Mouse (Mus musculus) gastrocnemius, postnatal 4 days (tissue): ENCODE measurements around the gene Otog. TPM values are rescaled to one million over a fixed set of nuclear protein-coding genes. Genes with fewer than 3 reads are reported as not detected.

Source experiments
- DNase-seq, 2 experiments: peaks; one replicate each; pipeline ENCODE4 v3.0.0; 2021 to 2022; ENCODE audit warnings: low spot score in 2 of 2, mixed read lengths in 2 of 2
- long read RNA-seq, 2 experiments: library from polyadenylated mRNA; stranded (forward); transcript quantifications; one replicate each; pipeline ENCODE4 v2.0.0; 2021
- total RNA-seq, 2 experiments: library from RNA; stranded (reverse); gene quantifications; 2 replicates each; pipeline ENCODE4 v1.2.3; 2021

The Otog gene
- total RNA-seq: under 1 TPM; 0.21 to 0.34 TPM
- long read RNA-seq, experiment 1: 0 reads
- long read RNA-seq, experiment 2, partial matches to known transcripts: 1 of 1 reads
- long read RNA-seq, experiment 2, other reads (novel, unspliced or antisense): 0 of 1 reads

DNA sequence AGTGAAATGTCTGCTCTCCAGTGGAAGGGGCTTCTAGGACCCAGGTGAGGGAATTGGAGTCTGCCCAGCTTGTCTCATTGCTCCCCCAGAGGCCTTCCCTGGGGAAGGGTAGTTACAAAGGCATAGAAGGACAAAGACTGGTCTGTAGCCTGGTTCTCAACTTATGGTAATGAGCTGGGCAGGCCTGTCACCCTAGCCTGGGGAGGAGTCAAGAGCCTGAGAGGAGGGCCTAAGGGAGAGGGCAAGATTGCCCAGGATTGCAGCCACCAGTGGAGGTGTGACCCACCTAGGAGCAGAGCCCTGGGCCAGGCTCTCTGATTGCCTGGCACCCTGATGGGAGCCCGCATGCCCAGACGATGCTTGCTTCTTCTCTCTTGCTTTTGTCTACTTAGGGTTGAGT is at the start of gene Otog:
Gene Otog, plus strand, starts transcription at position 292 of the 400 bp plus-strand sequence.
- DNase-seq: no peak

DNA sequence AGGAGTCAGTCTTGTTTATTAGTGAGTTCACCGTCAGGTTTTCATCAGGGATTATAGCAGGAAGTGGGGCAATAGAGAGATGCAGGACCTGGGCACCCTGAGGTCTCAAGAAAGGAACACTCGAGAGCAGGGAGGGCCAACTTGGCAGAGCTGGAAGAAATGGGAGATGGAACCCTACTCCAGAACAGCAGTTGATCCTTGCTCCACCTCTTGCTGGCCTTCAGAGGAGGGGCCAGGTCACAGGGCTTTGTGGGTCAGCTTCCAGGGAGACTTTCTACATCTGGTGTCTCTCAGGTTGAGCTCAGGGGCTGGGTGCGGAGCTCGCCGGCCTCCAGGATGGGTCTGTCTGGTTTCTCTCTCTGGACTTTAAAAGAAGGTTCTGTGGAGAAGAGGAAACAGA is 45.4 kb upstream of the Otog start:
- DNase-seq: no peak

GRCm38 (mm10) chr7:46200021-46200420 is 40.8 kb upstream of the Otog start:
- DNase-seq: no peak

DNA sequence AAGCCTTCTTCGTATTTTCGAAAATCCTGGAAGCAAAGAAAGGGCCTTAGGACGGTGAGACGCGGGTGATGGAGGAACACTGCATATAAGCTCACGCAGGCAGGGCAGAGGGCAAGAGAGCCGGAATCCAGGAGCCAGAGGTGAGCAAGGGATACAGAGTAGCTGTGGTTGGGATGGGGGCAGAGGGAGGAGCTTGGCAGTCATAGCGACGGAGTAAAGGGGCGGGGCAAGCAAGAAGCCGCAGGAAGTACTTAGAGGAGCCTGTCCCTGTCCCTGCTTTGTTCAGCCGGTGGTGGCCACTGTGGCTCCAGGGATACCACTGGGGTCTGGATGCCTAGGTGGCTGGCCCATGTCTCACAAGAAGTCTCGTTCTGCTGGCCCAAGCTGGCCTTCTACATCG is 39.1 kb upstream of the Otog start:
- no peak for DNase-seq

- DNase-seq: peak in 1 of 2 experiments; percentile 37
Measured at GRCm38 (mm10) chr7:46204046-46204471, 36.7 kb upstream of the Otog start.

GRCm38 (mm10) chr7:46204775-46205174 is 36.0 kb upstream of the Otog start:
- no peak for DNase-seq

DNA sequence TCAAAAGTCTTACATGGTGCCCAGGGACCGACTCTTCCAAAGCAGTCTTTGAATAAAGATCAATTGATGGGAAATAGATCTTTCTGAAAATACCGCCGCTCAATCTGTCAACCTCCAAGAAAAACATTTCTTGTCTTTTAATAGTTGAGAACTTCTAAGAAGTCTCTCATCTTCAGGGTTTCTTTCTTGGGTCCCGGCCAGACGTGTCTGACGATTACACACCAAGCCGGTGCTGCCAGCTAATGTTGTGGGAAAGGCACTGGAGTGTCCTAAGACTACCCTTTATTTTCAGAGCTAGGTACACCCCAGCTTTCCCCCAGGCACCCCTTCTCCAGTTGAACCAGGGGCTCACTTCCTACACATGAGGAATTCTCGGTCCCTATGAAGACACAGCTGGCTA is 32.7 kb upstream of the Otog start:
- no peak for DNase-seq

- DNase-seq: no peak
Measured at GRCm38 (mm10) chr7:46210276-46210675, 30.5 kb upstream of the Otog start.

DNA sequence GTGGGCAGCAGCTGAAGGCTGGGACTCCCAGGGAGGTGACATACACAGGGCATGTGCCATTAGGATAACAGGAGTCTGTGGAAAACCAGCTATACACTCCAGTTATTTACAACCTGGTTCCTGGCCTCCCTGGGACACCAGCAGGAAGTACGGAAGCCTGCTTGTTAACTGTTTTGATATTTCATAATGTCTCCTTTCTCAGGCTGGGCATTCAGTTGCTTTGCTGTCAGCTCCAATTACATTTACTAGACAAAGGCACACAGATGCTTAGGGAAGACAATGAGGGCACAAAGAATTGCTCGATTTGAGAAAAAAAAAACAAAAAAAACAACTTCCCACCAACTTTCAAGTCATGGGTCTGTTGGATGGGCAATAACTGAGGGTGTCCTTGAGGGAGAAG is 24.3 kb upstream of the Otog start:
- no peak for DNase-seq

- no peak for DNase-seq
Measured at GRCm38 (mm10) chr7:46218415-46218814, 22.4 kb upstream of the Otog start.

DNA sequence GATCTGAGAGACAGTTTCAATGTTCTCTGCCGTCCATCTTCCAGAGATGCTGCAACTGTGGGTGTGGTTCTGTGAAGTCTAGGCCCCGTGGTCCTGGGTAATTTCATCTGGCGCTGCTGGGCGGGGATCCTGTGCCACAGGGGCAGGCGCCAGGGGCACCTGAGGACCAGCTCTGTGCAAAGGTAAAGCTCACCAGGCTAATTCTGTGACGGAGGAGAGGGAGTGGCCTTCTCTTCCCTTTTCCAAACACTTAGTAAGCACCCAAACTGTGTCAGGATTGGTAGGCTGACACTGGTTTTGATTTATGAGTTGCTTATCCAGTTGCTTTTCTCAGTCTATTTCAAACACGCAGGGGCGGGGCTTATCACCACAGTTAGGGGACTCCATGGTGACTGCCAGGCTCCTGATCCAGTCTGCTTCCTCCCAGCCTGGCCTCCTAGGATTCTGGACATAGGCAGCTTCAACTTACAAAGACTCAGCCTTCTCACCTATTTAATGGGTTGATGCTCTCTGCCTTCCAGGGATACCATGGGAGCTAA is 20.1 kb upstream of the Otog start:
- DNase-seq: no peak

DNA sequence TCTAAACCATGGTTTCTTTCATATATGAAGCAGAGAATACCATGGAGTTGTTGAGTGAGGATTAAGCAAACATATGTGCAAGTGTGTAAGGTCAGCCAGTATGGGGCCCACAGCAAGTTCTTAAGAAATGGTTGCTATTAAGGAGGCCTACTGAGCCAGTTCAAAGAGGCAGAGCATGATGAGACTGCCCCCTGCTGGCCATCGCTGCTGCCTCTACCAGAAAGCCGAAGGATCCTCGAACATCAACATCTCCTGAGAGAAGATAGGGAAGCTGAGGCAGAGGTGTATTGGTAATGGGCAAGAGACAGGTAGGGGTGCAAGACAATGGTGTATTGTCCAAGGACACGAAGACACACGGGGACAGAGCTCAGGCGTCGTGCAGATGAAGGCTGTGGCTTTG is 14.5 kb upstream of the Otog start:
- DNase-seq: peak in 1 of 2 experiments; percentile 38

DNA sequence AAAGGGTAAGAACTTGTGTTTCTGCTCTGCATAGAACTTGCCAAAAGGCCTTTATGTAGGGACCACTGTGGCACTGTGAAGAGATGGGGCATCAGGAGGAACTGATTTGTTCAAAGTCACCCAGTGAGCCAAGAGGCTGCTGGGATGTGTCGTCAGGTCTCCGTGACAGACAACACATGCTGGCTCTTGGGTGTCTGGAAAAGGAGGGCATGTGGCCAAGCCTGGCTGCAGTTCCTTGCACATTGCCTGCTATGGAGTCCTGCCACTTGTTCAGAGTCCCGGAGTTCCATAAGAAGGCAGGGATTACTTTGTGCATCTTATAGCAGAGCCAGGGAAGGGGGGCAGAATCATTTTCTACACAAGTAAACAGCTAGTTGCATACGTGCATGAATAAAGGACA is 13.9 kb upstream of the Otog start:
- peak in 1 of 2 experiments; percentile 53 for DNase-seq

- DNase-seq: no peak
Measured at GRCm38 (mm10) chr7:46235948-46236347, 4.8 kb upstream of the Otog start.

DNA sequence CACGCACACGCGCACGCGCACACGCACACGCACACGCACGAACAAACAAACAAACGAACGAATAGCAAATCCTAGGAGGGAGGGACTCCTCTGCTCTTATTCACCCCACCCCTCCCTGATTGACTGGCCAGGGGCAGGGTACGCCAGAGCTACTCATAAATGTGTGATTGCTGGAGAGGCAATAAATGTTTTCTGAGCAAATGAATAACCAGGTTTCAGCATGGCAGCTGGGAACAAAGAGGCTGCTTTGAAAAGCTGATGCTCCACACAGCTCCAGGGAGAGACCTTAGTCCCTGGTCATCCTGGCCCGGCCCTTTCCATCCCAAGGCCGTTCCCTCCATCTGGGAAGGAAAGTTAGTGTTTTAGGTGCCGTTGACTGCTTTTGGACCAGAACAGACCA is 4.4 kb upstream of the Otog start:
- no peak for DNase-seq

DNA sequence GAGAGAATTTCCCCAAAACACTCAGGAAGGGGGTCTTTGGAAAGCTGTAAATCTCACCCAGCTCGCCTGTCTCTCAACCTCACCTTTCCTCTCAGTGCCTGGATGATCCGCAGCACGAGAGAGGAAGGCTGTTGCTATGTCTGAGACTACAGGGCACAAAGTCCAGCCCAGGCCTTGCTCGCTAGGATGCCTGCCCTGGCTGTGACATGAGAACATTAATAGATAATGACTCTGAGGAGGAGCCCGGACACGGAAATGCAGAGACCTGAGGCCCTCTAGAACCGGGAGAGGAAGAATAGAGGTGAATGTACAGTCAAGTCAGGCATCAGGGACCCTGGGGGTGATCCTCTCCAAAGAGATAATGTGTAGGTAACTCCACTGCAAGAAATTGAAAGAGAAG is 3.6 kb upstream of the Otog start:
- no peak for DNase-seq

DNA sequence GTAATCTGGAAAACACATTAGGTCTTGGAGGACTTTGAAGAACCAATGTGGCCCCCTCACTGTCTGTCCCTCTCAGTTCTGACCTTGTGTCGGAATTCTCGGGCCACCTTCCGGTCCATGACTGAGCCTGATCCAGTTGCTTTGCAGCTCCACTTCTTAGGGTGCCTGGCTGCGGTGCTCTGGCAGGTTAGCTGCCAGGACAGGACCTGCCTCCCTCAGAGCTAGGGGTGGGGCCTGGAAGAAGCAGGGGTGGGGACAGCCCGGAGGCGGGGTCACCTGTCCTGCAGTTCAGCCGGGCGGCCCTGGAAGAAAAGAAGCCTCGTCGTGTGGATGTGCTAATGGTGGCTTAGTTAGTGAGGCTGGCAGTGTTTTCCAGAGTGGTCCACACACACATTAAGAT is 2.4 kb upstream of the Otog start, which contains the start of gene Ush1c:
Gene Ush1c, minus strand, starts transcription at position 158 of the 400 bp plus-strand sequence.
- no peak for DNase-seq

GRCm38 (mm10) chr7:46240091-46240490 is 696 bp upstream of the Otog start:
- no peak for DNase-seq

DNA sequence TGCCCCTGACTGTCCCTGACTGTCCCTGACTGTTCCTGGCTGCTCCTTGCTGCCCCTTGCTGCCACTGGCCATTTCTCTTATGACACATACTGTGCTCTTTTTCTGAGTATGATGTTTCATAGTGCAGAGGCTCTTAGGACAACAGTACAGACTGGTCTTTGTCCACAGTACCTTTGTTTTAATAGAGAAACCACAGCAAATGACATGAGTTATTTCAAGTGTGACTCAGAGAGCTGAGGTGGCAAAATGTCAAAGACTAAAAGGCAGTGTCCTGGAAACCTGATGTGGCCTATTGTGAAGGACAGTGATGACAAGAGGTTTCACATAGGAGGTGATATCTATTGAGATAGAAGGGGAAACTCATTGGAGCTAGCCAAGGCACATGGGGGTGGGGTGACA is 6.1 kb downstream of the Otog start:
- DNase-seq: no peak

GRCm38 (mm10) chr7:46247606-46248005 is 6.8 kb downstream of the Otog start:
- no peak for DNase-seq

GRCm38 (mm10) chr7:46251841-46252240 is 11.1 kb downstream of the Otog start:
- no peak for DNase-seq

DNA sequence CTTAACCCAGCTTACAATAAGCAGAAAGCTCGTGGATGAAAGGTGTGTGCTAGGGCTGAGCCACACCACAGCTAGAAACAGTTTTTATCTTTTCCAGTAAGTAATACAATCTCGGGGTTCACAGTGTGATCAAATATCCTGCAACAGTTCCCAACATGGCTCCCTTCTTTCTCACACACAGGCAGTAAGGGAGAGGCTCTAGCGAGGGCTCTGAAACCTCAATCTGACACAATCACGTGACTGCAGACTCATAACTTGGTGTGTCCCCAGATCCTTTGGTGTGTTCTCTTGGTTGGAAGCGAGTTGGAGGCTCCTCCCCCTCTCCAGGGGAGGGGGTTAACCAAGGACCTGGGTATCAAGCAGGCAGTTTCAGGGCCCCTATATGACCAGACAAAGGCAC is 35.4 kb downstream of the Otog start:
- DNase-seq: no peak

DNA sequence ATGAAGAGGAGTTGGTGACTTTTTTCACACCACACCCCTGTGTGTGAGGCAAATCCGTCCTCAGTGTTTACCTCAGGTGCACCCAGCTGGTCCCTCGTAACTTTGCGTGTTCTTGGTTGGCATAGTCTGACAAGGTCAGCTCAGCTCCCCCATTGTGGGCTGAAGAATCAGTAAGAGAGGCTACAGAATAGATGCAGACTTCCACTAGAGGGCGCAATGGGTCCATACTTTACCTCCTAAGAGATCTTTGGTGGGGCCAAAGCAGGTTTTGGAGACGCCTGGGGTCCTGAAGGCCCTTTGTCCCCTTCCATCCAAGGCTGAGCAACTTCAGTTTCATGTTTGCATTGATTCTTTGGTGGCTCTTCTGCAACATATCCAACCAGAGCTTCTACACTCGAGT is 39.2 kb downstream of the Otog start:
- DNase-seq: peak in 1 of 2 experiments; percentile 60

- DNase-seq: no peak
Measured at GRCm38 (mm10) chr7:46280896-46281295, 40.1 kb downstream of the Otog start.
